Comparison of ENCODE assay signal across 9 mouse cellular contexts in the genomic region with DNA sequence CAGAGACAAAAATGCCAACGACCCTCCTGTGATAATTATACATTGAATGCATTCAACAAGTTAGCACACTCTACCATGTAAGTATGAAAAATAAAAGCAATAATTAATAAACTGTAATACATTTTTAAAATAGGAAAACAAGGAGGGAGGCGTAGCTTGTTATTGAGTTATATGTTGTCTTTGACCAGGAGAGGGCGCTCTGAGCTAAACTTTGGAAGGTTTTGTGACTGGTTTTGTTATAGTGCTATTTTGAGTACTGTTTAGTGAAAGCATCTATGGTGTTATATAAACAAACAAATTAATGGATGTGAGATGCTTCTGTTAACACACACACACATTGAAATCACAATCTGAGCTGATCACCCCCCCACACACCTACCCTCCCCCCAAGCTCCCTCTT.
DNase-seq lines count a peak whose midpoint lies in the region; ATAC-seq and TF ChIP-seq lines count a peak whose summit lies in the region.
"Had no signal": no experiment of that assay in that cellular context is flagged by ENCODE, and none has a peak within 500 bp of the region (broad histone marks: within the 10 kb centered on the region; RNA-seq: fewer than 3 reads in every experiment).

No protein-coding gene starts in this region.

- intact Hi-C loops in left cerebral cortex, postnatal 36 days (cut with DNase I): loop anchor here (5.0 kb wide), 1 partner anchor 1759 kb away; no protein-coding TSS in a partner anchor

- H3K9ac ChIP-seq in forebrain, embryonic 13.5 days: no peak overlapping the region
- no peak overlapping the region for H3K9ac ChIP-seq in forebrain, embryonic 11.5 days (ENCODE audit: low read length)
- H3K9ac ChIP-seq in lung, embryonic 14.5 days: no peak overlapping the region

- TF ChIP-seq CTCF in lung, embryonic 14.5 days (IDR thresholded peaks at IDR 0.05; ENCODE audit: low read depth): peak; percentile 53

- no peak overlapping the region for H3K27ac ChIP-seq in forebrain, embryonic 13.5 days
- H3K27ac ChIP-seq in forebrain, embryonic 11.5 days (ENCODE audit: low read depth, low read length): no peak overlapping the region
- no peak overlapping the region for H3K27ac ChIP-seq in lung, embryonic 14.5 days (ENCODE audit: low read depth)

- no peak for DNase-seq in forebrain, embryonic 11.5 days (ENCODE audit: low spot score)
- peak; percentile 81 for DNase-seq in lung, embryonic 14.5 days
- no peak for DNase-seq in lung, adult 18-20 months
- DNase-seq in c-Kit-positive CD71-positive TER-119-positive erythroid progenitor cells, embryonic 14.5 days (ENCODE audit: low spot score): peak; percentile 18
- peak; percentile 22 to 24 for DNase-seq in left cerebral cortex, postnatal 36 days (ENCODE audit: low spot score in 2 of 2)

- no peak overlapping the region for H3K4me2 ChIP-seq in forebrain, embryonic 13.5 days
- H3K4me2 ChIP-seq in forebrain, embryonic 11.5 days (ENCODE audit: low read depth, low read length, severe bottlenecking): no peak overlapping the region
- H3K4me2 ChIP-seq in lung, embryonic 14.5 days: no peak overlapping the region

- peaks cover 27% of the 10 kb centered on the region for H3K27me3 ChIP-seq in forebrain, embryonic 13.5 days
- no peaks in the 10 kb centered on the region for H3K27me3 ChIP-seq in forebrain, embryonic 11.5 days (ENCODE audit: control insufficient read depth, insufficient read depth, low read length)
- H3K27me3 ChIP-seq in lung, embryonic 14.5 days (ENCODE audit: insufficient read depth, low read length): no peaks in the 10 kb centered on the region

- H3K36me3 ChIP-seq in forebrain, embryonic 13.5 days (ENCODE audit: poor library complexity, severe bottlenecking): no peaks in the 10 kb centered on the region
- no peaks in the 10 kb centered on the region for H3K36me3 ChIP-seq in forebrain, embryonic 11.5 days (ENCODE audit: control insufficient read depth, insufficient read depth, low read length)
- H3K36me3 ChIP-seq in lung, embryonic 14.5 days (ENCODE audit: insufficient read depth): no peaks in the 10 kb centered on the region
- H3K36me3 ChIP-seq: G1E had no signal

- H3K4me3 ChIP-seq in forebrain, embryonic 13.5 days: no peak overlapping the region
- no peak overlapping the region for H3K4me3 ChIP-seq in forebrain, embryonic 11.5 days (ENCODE audit: low read depth, low read length)
- H3K4me3 ChIP-seq in lung, embryonic 14.5 days (ENCODE audit: low read depth, low read length): no peak overlapping the region

- ATAC-seq in forebrain, embryonic 13.5 days: 0 out of 2 replicates have a peak, but pooled peaks have one; percentile 30
- ATAC-seq in forebrain, embryonic 11.5 days (replicated peaks; ENCODE audit: low FRiP score): no peak
- no peak for ATAC-seq in lung, embryonic 14.5 days (ENCODE audit: insufficient read depth)
- ATAC-seq in megakaryocyte-erythroid progenitor cell, adult 5-6 weeks (replicated peaks; ENCODE audit: low FRiP score, low TSS enrichment, poor library complexity, severe bottlenecking): no peak
- no peak for ATAC-seq in megakaryocyte progenitor cell, adult 5-6 weeks (replicated peaks; ENCODE audit: poor library complexity)

- H3K9me3 ChIP-seq in forebrain, embryonic 13.5 days (replicated peaks): no peaks in the 10 kb centered on the region
- H3K9me3 ChIP-seq in forebrain, embryonic 11.5 days (ENCODE audit: control insufficient read depth, low read length): no peaks in the 10 kb centered on the region
- H3K9me3 ChIP-seq in lung, embryonic 14.5 days (ENCODE audit: low read depth, low read length): no peaks in the 10 kb centered on the region

- H3K4me1 ChIP-seq in forebrain, embryonic 13.5 days: no peaks in the 10 kb centered on the region
- H3K4me1 ChIP-seq in forebrain, embryonic 11.5 days (replicated peaks; ENCODE audit: control insufficient read depth, insufficient read depth, low read length): no peaks in the 10 kb centered on the region
- no peaks in the 10 kb centered on the region for H3K4me1 ChIP-seq in lung, embryonic 14.5 days (ENCODE audit: insufficient read depth)

- 16% methylated on average over 3 of the region's 3 CpGs for WGBS in forebrain, embryonic 13.5 days
- 22% methylated on average over 3 of the region's 3 CpGs for WGBS in forebrain, embryonic 11.5 days
- 15% methylated on average over 3 of the region's 3 CpGs for WGBS in lung, embryonic 14.5 days

Comparison
In these comparisons a context has a peak if more than half of its experiments do, and no peak if none do; other contexts are left out.
1. DNase-seq: peak in lung, embryonic 14.5 days (single experiment), c-Kit-positive CD71-positive TER-119-positive erythroid progenitor cells, embryonic 14.5 days (single experiment) and left cerebral cortex, postnatal 36 days (2 of 2); none in forebrain, embryonic 11.5 days (single experiment) and lung, adult 18-20 months (0 of 2).